Mouse (Mus musculus) liver, embryonic 16.5 days (tissue): Measurements from ENCODE around the gene Gon4l. TPM values are rescaled to one million over a fixed set of nuclear protein-coding genes. Genes with fewer than 3 reads are reported as not detected.
A peak's percentile ranks its signal among the peaks of the same experiment; 100 is the strongest.

Experiments used
- ATAC-seq: fragments of 200-750 bp; cut with Nextera tagmentation; 2 replicates; pipeline ENCODE4 v1.8.0; 2017; ENCODE audit warnings: low read depth, mild to moderate bottlenecking, moderate number of reproducible peaks, moderate library complexity
- H3K27ac ChIP-seq: fragments of 300-500 bp; sonication (generic); 2 replicates; pipeline ENCODE4 v1.5.1; 2014; ENCODE audit warnings: mild to moderate bottlenecking, low read length
- H3K27me3 ChIP-seq: fragments of 300-500 bp; sonication (generic); 2 replicates; pipeline ENCODE4 v1.6.1; 2014; ENCODE audit warnings: low read depth, low read length, mixed read lengths; ENCODE audit not compliant: control insufficient read depth, insufficient read depth
- H3K36me3 ChIP-seq: fragments of 300-500 bp; sonication (generic); 2 replicates; pipeline ENCODE4 v1.6.1; 2014; ENCODE audit warnings: mild to moderate bottlenecking; ENCODE audit not compliant: control insufficient read depth, insufficient read depth
- H3K4me1 ChIP-seq: fragments of 300-500 bp; sonication (generic); 2 replicates; pipeline ENCODE4 v1.6.1; 2014; ENCODE audit warnings: low read depth, low read length, mixed read lengths; ENCODE audit not compliant: control insufficient read depth
- H3K4me2 ChIP-seq: fragments of 300-500 bp; sonication (generic); 2 replicates; pipeline ENCODE4 v1.6.1; 2014; ENCODE audit warnings: low read depth, low read length, mixed read lengths
- H3K4me3 ChIP-seq: fragments of 300-500 bp; sonication (generic); 2 replicates; pipeline ENCODE4 v1.5.1; 2014; ENCODE audit warnings: low read depth, mild to moderate bottlenecking, low read length
- H3K9ac ChIP-seq: fragments of 300-500 bp; sonication (generic); 2 replicates; pipeline ENCODE4 v1.6.1; 2014; ENCODE audit warnings: low read depth, low read length
- H3K9me3 ChIP-seq: fragments of 300-500 bp; sonication (generic); replicated peaks from 2 replicates; pipeline ENCODE4 v1.6.1; 2016; ENCODE audit warnings: low read length; ENCODE audit not compliant: control insufficient read depth
- WGBS: fragments of 180-500 bp; shearing (Covaris S2); extraction: QIAGEN DNeasy Blood & Tissue Kit; methylation state at CpG from one replicate; pipeline ENCODE4 v1.1.7; 2014; ENCODE audit not compliant: insufficient replicate concordance; 5-methylcytosine and 5-hydroxymethylcytosine counted together
- polyA plus RNA-seq: library from polyadenylated mRNA; unstranded; fragments of >200 nt; fragmentation: Nextera tagmentation; extraction: Ambion mirVana; gene quantifications from 2 replicates; pipeline ENCODE4 v1.2.1, GENCODE M21; 2015

The Gon4l gene
- polyA plus RNA-seq, 1 experiment from 2014 or later = 3.3 TPM

GRCm38 (mm10) chr3:88950576-88951326, 115.7 kb downstream of the Gon4l start, which contains the start of the genes Ash1l and Dap3:
Gene Ash1l (plus strand): TSS chr3:88950622.
Gene Dap3 (minus strand): TSS chr3:88951181.
- H3K4me1 ChIP-seq = peaks cover 37% of the 10 kb centered on the region
- whole genome bisulfite sequencing = under 1% methylated on average over 36 of the region's 64 CpGs

GRCm38 (mm10) chr3:88951327-88951800, 116.3 kb downstream of the Gon4l start:
- Histone ChIP-seq H3K4me3 (peak overlapping the region; percentile 90), H3K4me1 (peaks cover 39% of the 10 kb centered on the region), H3K9me3 (no peaks in the 10 kb centered on the region), H3K36me3 (no peaks in the 10 kb centered on the region), H3K27me3 (no peaks in the 10 kb centered on the region), H3K27ac (peak overlapping the region; percentile 99), H3K4me2 (peak overlapping the region; percentile 91), H3K9ac (peak overlapping the region; percentile 99)
- WGBS = under 1% methylated on average over 5 of the region's 5 CpGs
- ATAC-seq = no peak

More at GRCm38 (mm10) chr3:88950576-88951326, 115.7 kb downstream of the Gon4l start, which contains the start of the genes Ash1l and Dap3:
- H3K36me3 ChIP-seq = no peaks in the 10 kb centered on the region
- peak within 1 kb of the TSS; percentile 99 for H3K9ac ChIP-seq
- H3K4me3 ChIP-seq = peak within 1 kb of the TSS; percentile 90
- H3K27ac ChIP-seq = peak within 1 kb of the TSS; percentile 99
- H3K4me2 ChIP-seq = peak within 1 kb of the TSS; percentile 91
- no peaks in the 10 kb centered on the region for H3K27me3 ChIP-seq
- peak; percentile 54 for ATAC-seq
- H3K9me3 ChIP-seq = no peaks in the 10 kb centered on the region

- H3K4me2 ChIP-seq = no peak overlapping the region
- no peaks in the 10 kb centered on the region for H3K36me3 ChIP-seq
- no peak overlapping the region for H3K4me3 ChIP-seq
- ATAC-seq = no peak
- no peaks in the 10 kb centered on the region for H3K9me3 ChIP-seq
- no peak overlapping the region for H3K9ac ChIP-seq
- no peaks in the 10 kb centered on the region for H3K27me3 ChIP-seq
- WGBS = 81% methylated on average over 4 of the region's 4 CpGs
- no peak overlapping the region for H3K27ac ChIP-seq
- peaks cover 36% of the 10 kb centered on the region for H3K4me1 ChIP-seq
Observed at GRCm38 (mm10) chr3:88953246-88953645, 118.2 kb downstream of the Gon4l start.

GRCm38 (mm10) chr3:88953736-88954135, 118.7 kb downstream of the Gon4l start:
- Histone ChIP-seq H3K27ac (no peak overlapping the region), H3K4me1 (peaks cover 32% of the 10 kb centered on the region), H3K9ac (no peak overlapping the region), H3K4me2 (no peak overlapping the region), H3K4me3 (no peak overlapping the region), H3K9me3 (no peaks in the 10 kb centered on the region), H3K36me3 (no peaks in the 10 kb centered on the region), H3K27me3 (no peaks in the 10 kb centered on the region)
- ATAC-seq = no peak

Other genes with a start within 250 kb of the Gon4l start
- gene Arhgef2, start 229.3 kb upstream of the Gon4l start, polyA plus RNA-seq = 16.4 and 20.0 TPM in 2 replicates
- not detected in 2 replicates for gene Rxfp4, start 182.1 kb upstream of the Gon4l start, polyA plus RNA-seq
- gene Khdc4, start 149.4 kb upstream of the Gon4l start, polyA plus RNA-seq = 22.0 and 24.5 TPM in 2 replicates
- gene Rit1, start 118.4 kb upstream of the Gon4l start, polyA plus RNA-seq = 32.9 and 33.8 TPM in 2 replicates
- gene Syt11, start 60.1 kb upstream of the Gon4l start, polyA plus RNA-seq = 0.42 and 0.54 TPM in 2 replicates
- 9.1 and 9.5 TPM in 2 replicates for gene Msto1, start 78.8 kb downstream of the Gon4l start, polyA plus RNA-seq
- 4.9 and 5.5 TPM in 2 replicates for gene Ash1l, start 115.4 kb downstream of the Gon4l start, polyA plus RNA-seq
- 78.9 and 86.8 TPM in 2 replicates for gene Dap3, start 116.0 kb downstream of the Gon4l start, polyA plus RNA-seq